Comparison of ENCODE assay signal across 19 mouse cellular contexts in genomic region chr10:78091865-78092724, GRCm38 (mm10). TPM values are rescaled to one million over a fixed set of nuclear protein-coding genes. Genes with fewer than 3 reads are reported as not detected.
DNase-seq lines count a peak whose midpoint lies in the region; ATAC-seq and TF ChIP-seq lines count a peak whose summit lies in the region.
"Had no signal": no experiment of that assay in that cellular context is flagged by ENCODE, and none has a peak within 500 bp of the region (broad histone marks: within the 10 kb centered on the region; RNA-seq: fewer than 3 reads in every experiment).

No protein-coding gene starts in this region.

- H3K9ac ChIP-seq in forebrain, embryonic 15.5 days (replicated peaks), result no peak overlapping the region
- H3K9ac ChIP-seq: forebrain, embryonic 12.5 days; liver, embryonic 12.5 days; midbrain, embryonic 13.5 days had no signal

- no peaks in the 10 kb centered on the region for H3K9me3 ChIP-seq in forebrain, embryonic 15.5 days
- H3K9me3 ChIP-seq: forebrain, embryonic 12.5 days; liver, embryonic 12.5 days; midbrain, embryonic 13.5 days had no signal

- peak; percentile 35 for DNase-seq in lung, postnatal 36 days
- no peak for DNase-seq in lung, adult 2 months
- DNase-seq in NIH3T3 (ENCODE audit: low read depth), result peak; percentile 77
- DNase-seq in brain, adult 2 months (ENCODE audit: low read depth, low spot score), result peak; percentile 29
- peak; percentile 80 for DNase-seq in splenic B cell, adult 2 months (ENCODE audit: low read depth, low spot score)
- no peak for DNase-seq in layer of hippocampus, postnatal 25 days (ENCODE audit: extremely low spot score in 1 of 2, low spot score in 1 of 2)
- DNase-seq: cerebellum, adult 11-12 months had no signal

- no peaks in the 10 kb centered on the region for H3K4me1 ChIP-seq in lung, adult 2 months (ENCODE audit: control insufficient read depth, insufficient read depth, low read length)
- no peaks in the 10 kb centered on the region for H3K4me1 ChIP-seq in forebrain, embryonic 15.5 days
- H3K4me1 ChIP-seq: forebrain, embryonic 12.5 days; liver, embryonic 12.5 days; midbrain, embryonic 13.5 days had no signal

- no peak for ATAC-seq in forebrain, embryonic 15.5 days (replicated peaks)
- no peak for ATAC-seq in monocyte, adult 5-6 weeks (replicated peaks; ENCODE audit: insufficient number of reproducible peaks, low FRiP score, low TSS enrichment, poor library complexity, severe bottlenecking)
- ATAC-seq: hindbrain, postnatal 0 days; liver, embryonic 12.5 days; midbrain, embryonic 13.5 days had no signal

- WGBS in lung, adult 2 months, result 80% methylated on average over 23 of the region's 23 CpGs
- 86% methylated on average over 23 of the region's 23 CpGs for WGBS in forebrain, embryonic 15.5 days

- H3K36me3 ChIP-seq in splenic B cell, adult 2 months (ENCODE audit: control insufficient read depth, insufficient read depth, low read length, poor library complexity, severe bottlenecking), result no peaks in the 10 kb centered on the region
- H3K36me3 ChIP-seq in forebrain, embryonic 15.5 days, result no peaks in the 10 kb centered on the region
- H3K36me3 ChIP-seq: forebrain, embryonic 12.5 days; liver, embryonic 12.5 days; midbrain, embryonic 13.5 days had no signal

- no peak overlapping the region for H3K4me2 ChIP-seq in forebrain, embryonic 15.5 days (replicated peaks)
- H3K4me2 ChIP-seq: forebrain, embryonic 12.5 days; liver, embryonic 12.5 days; midbrain, embryonic 13.5 days had no signal

- H3K4me3 ChIP-seq in lung, adult 2 months (replicated peaks; ENCODE audit: extremely low read depth, low read depth, low read length), result no peak overlapping the region
- H3K4me3 ChIP-seq in forebrain, embryonic 15.5 days, result no peak overlapping the region
- H3K4me3 ChIP-seq: forebrain, embryonic 12.5 days; heart, adult 2 months; liver, embryonic 12.5 days; midbrain, embryonic 13.5 days had no signal

- TF ChIP-seq POLR2A in lung, adult 2 months (IDR thresholded peaks at IDR 0.05; ENCODE audit: borderline replicate concordance, extremely low read depth, low read depth, low read length), result no peak

- no peak for TF ChIP-seq CTCF in lung, adult 2 months (IDR thresholded peaks at IDR 0.05; ENCODE audit: insufficient read depth, low read length)

- no peak overlapping the region for H3K27ac ChIP-seq in forebrain, embryonic 15.5 days (replicated peaks)
- H3K27ac ChIP-seq: forebrain, embryonic 12.5 days; heart, adult 2 months; hindbrain, postnatal 0 days; kidney, postnatal 0 days; liver, embryonic 12.5 days; midbrain, embryonic 13.5 days had no signal

- no peaks in the 10 kb centered on the region for H3K27me3 ChIP-seq in splenic B cell, adult 2 months (ENCODE audit: control insufficient read depth, insufficient read depth, low read length, poor library complexity, severe bottlenecking)
- H3K27me3 ChIP-seq in forebrain, embryonic 15.5 days, result no peaks in the 10 kb centered on the region
- H3K27me3 ChIP-seq: forebrain, embryonic 12.5 days; midbrain, embryonic 13.5 days had no signal

RNA-seq across cellular contexts. Expression of gene Icosl, which starts 23.0 kb away (rescaled TPM):
- polyA plus RNA-seq in lung, adult 2 months (2012; rRNA removed), result 17.5 and 17.6 TPM in 2 replicates
- polyA plus RNA-seq in forebrain, embryonic 15.5 days (2015; fragmentation: Nextera tagmentation; extraction: Ambion mirVana), result 0.56 and 0.66 TPM in 2 replicates
- total RNA-seq in layer of hippocampus, postnatal 25 days (2021), result 1 to 10 TPM; 5.4 to 8.8 TPM
- total RNA-seq in monocyte, adult 5-6 weeks (2017), result 10.0 to 15.9 TPM (median 12.7 TPM) in 3 replicates

RNA-seq across cellular contexts. Expression of gene Aire, which starts 48.7 kb away (rescaled TPM):
- 0.09 and 0.16 TPM in 2 replicates for polyA plus RNA-seq in lung, adult 2 months (2012; rRNA removed)
- 0.23 TPM in 1 of 2 replicates, not detected in the other for polyA plus RNA-seq in forebrain, embryonic 15.5 days (2015; fragmentation: Nextera tagmentation; extraction: Ambion mirVana)
- under 1 TPM; 0.16 to 0.27 TPM for total RNA-seq in layer of hippocampus, postnatal 25 days (2021)
- not detected in 3 replicates for total RNA-seq in monocyte, adult 5-6 weeks (2017)
- total RNA-seq: common myeloid progenitor, adult 5-6 weeks; heart, adult 2 months; heart, postnatal 10 days; left cerebral cortex, postnatal 25 days had no signal
- polyA plus RNA-seq: embryonic facial prominence, embryonic 14.5 days had no signal

RNA-seq across cellular contexts. Expression of gene Dnmt3l, which starts 50.3 kb away (rescaled TPM):
- polyA plus RNA-seq in lung, adult 2 months (2012; rRNA removed), result 0.52 and 0.64 TPM in 2 replicates
- polyA plus RNA-seq in forebrain, embryonic 15.5 days (2015; fragmentation: Nextera tagmentation; extraction: Ambion mirVana), result not detected in 2 replicates
- total RNA-seq in layer of hippocampus, postnatal 25 days (2021), result under 1 TPM in 1 of 2 experiments, not detected in 1; 0.22 TPM
- not detected in 3 replicates for total RNA-seq in monocyte, adult 5-6 weeks (2017)
- total RNA-seq: heart, postnatal 10 days; left cerebral cortex, postnatal 25 days had no signal
- polyA plus RNA-seq: embryonic facial prominence, embryonic 14.5 days; forebrain, embryonic 12.5 days; liver, embryonic 12.5 days; midbrain, embryonic 13.5 days had no signal

Comparison
In these comparisons a context has a peak if more than half of its experiments do, and no peak if none do; other contexts are left out.
1. DNase-seq: peak in lung, postnatal 36 days (single experiment), NIH3T3 (single experiment), brain, adult 2 months (single experiment) and splenic B cell, adult 2 months (single experiment); none in lung, adult 2 months (single experiment) and layer of hippocampus, postnatal 25 days (0 of 2).